Mouse (Mus musculus): ENCODE data around the gene Prr15l. TPM values are rescaled to one million over a fixed set of nuclear protein-coding genes. Genes with fewer than 3 reads are reported as not detected.

The Prr15l gene
- polyA plus RNA-seq, 2 experiments, result 2.8 to 4.9 TPM

- DNase-seq (ENCODE audit: low read depth in 3 of 3, low spot score in 3 of 3) (no peak), ATAC-seq (ENCODE audit: insufficient read depth) (no peak)
- H3K27ac ChIP-seq, result peak overlapping the region; percentile 41; the same call in 1 of the 2 replicates
- TF ChIP-seq CTCF (IDR thresholded peaks at IDR 0.05; ENCODE audit: low read depth) (no peak), EP300 (IDR thresholded peaks at IDR 0.05; ENCODE audit: low read depth) (no peak)
- H3K4me2 ChIP-seq (ENCODE audit: low read depth), result no peak overlapping the region; the same call in 1 of the 2 replicates
- WGBS (ENCODE audit: insufficient replicate concordance), result 61% methylated on average over 3 of the region's 3 CpGs
- no peaks in the 10 kb centered on the region for H3K27me3 ChIP-seq (ENCODE audit: control insufficient read depth, insufficient read depth, low read length)
- H3K4me3 ChIP-seq (ENCODE audit: insufficient read depth in 1 of 2, low read depth in 2 of 2, low read length in 2 of 2), result no peak overlapping the region
- peak overlapping the region; percentile 27; the same call in 1 of the 2 replicates for H3K9ac ChIP-seq (replicated peaks)
- H3K36me3 ChIP-seq (replicated peaks; ENCODE audit: control insufficient read depth, insufficient read depth, low read depth), result peaks cover 36% of the 10 kb centered on the region
- no peaks in the 10 kb centered on the region for H3K9me3 ChIP-seq (ENCODE audit: control insufficient read depth, low read length)
- peaks cover 50 to 58% of the 10 kb centered on the region in 2 experiments for H3K4me1 ChIP-seq (replicated peaks; ENCODE audit: control insufficient read depth in 2 of 2, insufficient read depth in 2 of 2, low read length in 1 of 2)
Observed at GRCm38 (mm10) chr11:96966172-96966571, 38.3 kb downstream of the Prr15l start.

- H3K27ac ChIP-seq, result peak overlapping the region; percentile 74
- 24% methylated on average over 13 of the region's 13 CpGs for WGBS (ENCODE audit: insufficient replicate concordance)
- peak overlapping the region; percentile 54 for H3K9ac ChIP-seq (replicated peaks)
- no peaks in the 10 kb centered on the region for H3K27me3 ChIP-seq (ENCODE audit: control insufficient read depth, insufficient read depth, low read length)
- 0 out of 2 replicates have a peak, but pooled peaks have one; percentile 26 for ATAC-seq (ENCODE audit: insufficient read depth)
- TF ChIP-seq EP300 (IDR thresholded peaks at IDR 0.05; ENCODE audit: low read depth) (no peak), CTCF (IDR thresholded peaks at IDR 0.05; ENCODE audit: low read depth) (no peak)
- H3K4me1 ChIP-seq (replicated peaks; ENCODE audit: control insufficient read depth in 2 of 2, insufficient read depth in 2 of 2, low read length in 1 of 2), result peaks cover 46 to 55% of the 10 kb centered on the region in 2 experiments
- peak overlapping the region; percentile 74 for H3K4me2 ChIP-seq (ENCODE audit: low read depth)
- H3K36me3 ChIP-seq (replicated peaks; ENCODE audit: control insufficient read depth, insufficient read depth, low read depth), result peaks cover 27% of the 10 kb centered on the region
- H3K9me3 ChIP-seq (ENCODE audit: control insufficient read depth, low read length), result no peaks in the 10 kb centered on the region
- DNase-seq (ENCODE audit: low read depth in 3 of 3, low spot score in 3 of 3), result no peak
- peak overlapping the region; percentile 35 to 47 for H3K4me3 ChIP-seq (ENCODE audit: insufficient read depth in 1 of 2, low read depth in 2 of 2, low read length in 2 of 2)
Observed at GRCm38 (mm10) chr11:96966914-96967543, 39.1 kb downstream of the Prr15l start.

GRCm38 (mm10) chr11:96967544-96968269, 39.8 kb downstream of the Prr15l start:
- ATAC-seq (ENCODE audit: insufficient read depth) (peak; percentile 14; the same call in 1 of the 2 replicates), DNase-seq (ENCODE audit: low read depth in 3 of 3, low spot score in 3 of 3) (no peak)
- no peaks in the 10 kb centered on the region for H3K9me3 ChIP-seq (ENCODE audit: control insufficient read depth, low read length)
- no peaks in the 10 kb centered on the region for H3K27me3 ChIP-seq (ENCODE audit: control insufficient read depth, insufficient read depth, low read length)
- H3K27ac ChIP-seq, result peak overlapping the region; percentile 74
- H3K4me3 ChIP-seq (ENCODE audit: insufficient read depth in 1 of 2, low read depth in 2 of 2, low read length in 2 of 2), result peak overlapping the region; percentile 35 to 47
- H3K9ac ChIP-seq (replicated peaks), result peak overlapping the region; percentile 54
- TF ChIP-seq EP300 (IDR thresholded peaks at IDR 0.05; ENCODE audit: low read depth) (no peak; the same call in none of the 2 replicates), CTCF (IDR thresholded peaks at IDR 0.05; ENCODE audit: low read depth) (no peak)
- peaks cover 21% of the 10 kb centered on the region for H3K36me3 ChIP-seq (replicated peaks; ENCODE audit: control insufficient read depth, insufficient read depth, low read depth)
- WGBS (ENCODE audit: insufficient replicate concordance), result 20% methylated on average over 11 of the region's 11 CpGs
- peak overlapping the region; percentile 74 for H3K4me2 ChIP-seq (ENCODE audit: low read depth)
- peaks cover 41 to 56% of the 10 kb centered on the region in 2 experiments for H3K4me1 ChIP-seq (replicated peaks; ENCODE audit: control insufficient read depth in 2 of 2, insufficient read depth in 2 of 2, low read length in 1 of 2)

GRCm38 (mm10) chr11:96968476-96968875, 40.6 kb downstream of the Prr15l start:
- Histone ChIP-seq H3K27ac (peak overlapping the region; percentile 74), H3K27me3 (ENCODE audit: control insufficient read depth, insufficient read depth, low read length) (no peaks in the 10 kb centered on the region), H3K4me3 (ENCODE audit: insufficient read depth in 1 of 2, low read depth in 2 of 2, low read length in 2 of 2) (no peak overlapping the region), H3K4me1 (replicated peaks; ENCODE audit: control insufficient read depth in 2 of 2, insufficient read depth in 2 of 2, low read length in 1 of 2) (peaks cover 36 to 51% of the 10 kb centered on the region in 2 experiments), H3K9ac (replicated peaks) (peak overlapping the region; percentile 40), H3K9me3 (ENCODE audit: control insufficient read depth, low read length) (no peaks in the 10 kb centered on the region), H3K36me3 (replicated peaks; ENCODE audit: control insufficient read depth, insufficient read depth, low read depth) (peaks cover 16% of the 10 kb centered on the region), H3K4me2 (ENCODE audit: low read depth) (peak overlapping the region; percentile 74)
- DNase-seq (ENCODE audit: low read depth in 3 of 3, low spot score in 3 of 3) (no peak), ATAC-seq (ENCODE audit: insufficient read depth) (no peak)
- 58% methylated on average over 6 of the region's 6 CpGs for WGBS (ENCODE audit: insufficient replicate concordance)
- TF ChIP-seq CTCF (IDR thresholded peaks at IDR 0.05; ENCODE audit: low read depth) (no peak), EP300 (IDR thresholded peaks at IDR 0.05; ENCODE audit: low read depth) (no peak)

GRCm38 (mm10) chr11:96969280-96969722, 41.4 kb downstream of the Prr15l start:
- H3K4me1 ChIP-seq (replicated peaks; ENCODE audit: control insufficient read depth in 2 of 2, insufficient read depth in 2 of 2, low read length in 1 of 2), result peaks cover 36 to 51% of the 10 kb centered on the region in 2 experiments
- peak overlapping the region; percentile 18; a peak in 3 of 4 replicates for H3K4me3 ChIP-seq (ENCODE audit: insufficient read depth in 1 of 2, low read depth in 2 of 2, low read length in 2 of 2)
- DNase-seq (ENCODE audit: low read depth in 3 of 3, low spot score in 3 of 3), result no peak
- H3K27ac ChIP-seq, result peak overlapping the region; percentile 74
- peaks cover 10% of the 10 kb centered on the region for H3K36me3 ChIP-seq (replicated peaks; ENCODE audit: control insufficient read depth, insufficient read depth, low read depth)
- 31% methylated on average over 5 of the region's 5 CpGs for WGBS (ENCODE audit: insufficient replicate concordance)
- H3K9ac ChIP-seq (replicated peaks), result peak overlapping the region; percentile 36
- peak; percentile 59 for ATAC-seq (ENCODE audit: insufficient read depth)
- TF ChIP-seq CTCF (IDR thresholded peaks at IDR 0.05; ENCODE audit: low read depth) (no peak), EP300 (IDR thresholded peaks at IDR 0.05; ENCODE audit: low read depth) (no peak)
- no peaks in the 10 kb centered on the region for H3K9me3 ChIP-seq (ENCODE audit: control insufficient read depth, low read length)
- H3K4me2 ChIP-seq (ENCODE audit: low read depth), result peak overlapping the region; percentile 74
- H3K27me3 ChIP-seq (ENCODE audit: control insufficient read depth, insufficient read depth, low read length), result no peaks in the 10 kb centered on the region

All from liver, embryonic 14.5 days (tissue).